Mouse (Mus musculus) urinary bladder, postnatal 36 days (tissue): Measurements from ENCODE around the gene Irs3.
"Not testable (repeated sequence)": the region's sequence is repeated elsewhere in the genome, so short reads cannot be mapped to it uniquely, and the experiment has no call there.

ENCODE experiments used
- DNase-seq, 2 experiments: peaks; one replicate each; pipeline ENCODE4 v3.0.0; 2022; ENCODE audit warnings: low spot score in 2 of 2, mixed read lengths in 1 of 2

Gene Irs3

DNA sequence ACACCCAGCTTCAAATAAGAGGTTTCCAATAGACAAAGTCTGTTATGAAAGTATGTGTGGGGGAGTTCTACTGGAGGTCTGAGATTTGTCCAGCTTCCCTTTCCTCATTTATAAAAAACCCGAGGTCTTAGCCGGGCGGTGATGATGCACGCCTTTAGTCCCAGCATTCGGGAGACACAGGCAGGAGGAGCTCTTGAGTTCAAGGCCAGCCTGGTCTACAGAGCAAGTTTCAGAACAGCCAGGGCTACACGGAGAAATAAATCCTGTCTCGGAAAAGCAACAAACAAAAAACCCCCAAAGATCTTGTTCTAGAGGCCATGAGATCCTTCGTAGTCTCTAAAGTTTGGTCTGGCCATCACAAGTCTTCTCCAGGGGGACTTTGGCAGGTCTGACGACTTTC lies 17.5 kb downstream of the Irs3 start:
- DNase-seq: no peak

DNA sequence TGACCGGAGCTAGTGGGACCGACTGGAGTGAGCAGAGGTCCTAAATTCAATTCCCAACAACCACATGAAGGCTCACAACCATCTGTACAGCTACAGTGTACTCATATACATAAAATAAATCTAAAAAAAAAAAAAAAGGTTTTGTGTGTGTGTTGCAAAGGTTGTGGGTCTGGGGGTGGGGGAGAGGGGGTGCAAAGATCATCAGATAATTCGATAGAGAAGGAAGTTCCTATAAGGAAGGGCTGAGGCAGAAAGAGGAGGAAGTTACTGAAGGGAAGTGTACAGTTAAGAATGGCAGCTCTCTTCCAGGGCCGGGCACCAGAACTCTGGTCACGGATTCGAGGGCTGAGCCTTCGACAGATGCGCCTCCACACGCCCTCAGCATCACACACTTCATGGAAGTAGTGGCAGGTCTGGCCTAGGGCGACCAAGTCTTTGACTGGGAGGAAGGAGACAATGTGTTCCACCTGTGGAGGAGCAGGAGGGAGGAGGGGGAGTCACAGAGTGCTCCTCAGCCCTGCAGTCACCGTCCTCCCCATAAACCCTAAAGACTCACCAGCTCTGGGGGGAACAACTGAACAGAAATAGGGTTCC lies 21.5 kb downstream of the Irs3 start:
- DNase-seq: no peak

DNA sequence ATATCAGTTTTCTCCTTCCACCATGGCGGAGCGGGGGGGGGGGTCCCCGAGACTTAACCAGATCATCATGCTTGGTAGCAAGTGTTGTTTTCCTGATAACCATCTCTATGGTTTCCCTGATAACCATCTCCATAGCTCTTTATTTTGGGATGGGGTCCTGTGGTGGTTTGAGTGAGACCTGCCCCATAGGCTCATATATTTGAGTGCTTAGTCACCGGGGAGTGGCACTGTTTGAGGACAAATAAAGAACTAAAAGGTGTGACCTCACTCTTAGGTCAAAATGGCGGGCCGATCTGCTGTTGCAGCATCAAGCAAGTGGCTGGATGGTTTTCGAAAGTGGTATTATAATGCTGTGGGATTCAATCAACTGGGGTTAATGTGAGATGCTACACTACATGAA lies 30.2 kb downstream of the Irs3 start:
- DNase-seq: no peak

DNA sequence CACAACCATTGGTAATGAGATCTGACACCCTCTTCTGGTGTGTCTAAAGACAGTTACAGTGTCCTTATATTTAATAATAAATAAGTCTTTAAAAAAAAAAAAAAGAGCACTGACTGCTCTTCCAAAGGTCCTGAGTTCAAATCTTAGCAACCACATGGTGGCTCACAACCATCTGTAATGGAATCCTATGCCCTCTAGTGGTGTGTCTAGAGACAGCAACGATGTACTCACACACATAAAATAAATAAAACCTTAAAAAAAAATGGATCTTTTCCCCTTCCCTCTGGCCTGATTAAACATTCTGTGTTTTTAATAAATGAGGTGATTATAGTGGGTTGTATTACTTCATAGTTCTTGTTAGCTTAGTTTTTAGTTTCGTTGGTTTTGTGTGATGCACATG lies 30.6 kb downstream of the Irs3 start:
- not testable (repeated sequence) for DNase-seq

DNA sequence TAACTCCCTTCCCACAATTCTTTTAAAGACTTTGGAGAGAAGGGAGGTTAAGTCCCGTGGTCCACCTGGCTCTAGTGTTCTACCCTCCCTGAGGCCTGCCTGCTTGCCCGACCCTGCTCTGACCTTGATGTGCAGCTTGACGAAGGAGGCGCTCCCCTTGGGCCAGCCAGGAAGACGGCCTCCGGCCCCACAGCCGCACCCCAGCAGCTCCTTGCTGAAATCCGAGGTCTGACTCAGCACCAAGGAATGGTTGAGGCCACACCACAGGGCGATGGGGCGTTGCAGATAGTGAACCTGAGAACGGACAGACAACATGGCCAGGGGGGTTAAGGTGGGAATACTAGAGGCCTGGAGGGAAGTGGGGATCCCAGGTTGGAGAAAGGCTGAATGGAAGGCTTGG lies 32.0 kb downstream of the Irs3 start, which contains the start of gene Pcolce:
TSS of gene Pcolce (minus strand) at position 235 of the 400 bp plus-strand sequence.
- DNase-seq: peak; percentile 75 to 83

DNA sequence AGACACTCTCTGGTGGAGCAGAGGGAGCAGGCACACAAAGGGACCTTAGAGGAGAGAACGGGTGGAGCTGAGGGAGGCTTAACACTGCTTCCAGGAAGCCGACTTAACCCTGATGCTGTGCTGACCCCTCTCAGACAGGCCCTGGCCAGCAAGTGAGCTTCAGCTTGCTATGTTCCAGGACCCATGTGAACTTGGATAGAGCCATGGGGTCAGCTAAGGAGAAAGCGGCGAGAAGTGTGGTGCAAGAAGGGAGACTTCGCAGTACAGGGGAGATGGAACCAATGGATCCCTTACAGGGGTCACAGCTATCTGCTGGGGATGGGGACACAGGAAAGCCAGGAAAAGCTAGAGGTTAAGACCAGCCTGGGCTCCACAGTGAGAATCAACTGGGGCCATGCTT lies 32.4 kb downstream of the Irs3 start:
- peak in 1 of 2 experiments; percentile 26 for DNase-seq

DNA sequence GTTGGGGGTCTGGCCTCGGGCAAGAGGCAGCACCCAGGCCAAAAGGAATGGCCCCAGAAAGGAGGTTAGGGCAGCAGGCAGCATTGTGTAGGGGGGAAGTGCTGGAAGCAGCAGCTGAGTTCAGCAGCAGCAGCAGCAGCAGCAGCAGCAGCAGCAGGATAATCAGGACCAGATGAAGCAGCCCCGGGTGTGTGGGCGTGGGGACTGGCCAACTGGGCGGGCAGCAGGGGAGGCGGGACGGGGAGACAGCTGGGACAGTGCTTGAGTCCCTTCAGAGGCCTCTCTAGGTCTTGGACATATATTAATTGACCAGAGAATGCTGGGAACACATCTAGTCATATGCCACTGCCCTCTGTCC lies 34.3 kb downstream of the Irs3 start:
- peak; percentile 35 to 69 for DNase-seq

DNA sequence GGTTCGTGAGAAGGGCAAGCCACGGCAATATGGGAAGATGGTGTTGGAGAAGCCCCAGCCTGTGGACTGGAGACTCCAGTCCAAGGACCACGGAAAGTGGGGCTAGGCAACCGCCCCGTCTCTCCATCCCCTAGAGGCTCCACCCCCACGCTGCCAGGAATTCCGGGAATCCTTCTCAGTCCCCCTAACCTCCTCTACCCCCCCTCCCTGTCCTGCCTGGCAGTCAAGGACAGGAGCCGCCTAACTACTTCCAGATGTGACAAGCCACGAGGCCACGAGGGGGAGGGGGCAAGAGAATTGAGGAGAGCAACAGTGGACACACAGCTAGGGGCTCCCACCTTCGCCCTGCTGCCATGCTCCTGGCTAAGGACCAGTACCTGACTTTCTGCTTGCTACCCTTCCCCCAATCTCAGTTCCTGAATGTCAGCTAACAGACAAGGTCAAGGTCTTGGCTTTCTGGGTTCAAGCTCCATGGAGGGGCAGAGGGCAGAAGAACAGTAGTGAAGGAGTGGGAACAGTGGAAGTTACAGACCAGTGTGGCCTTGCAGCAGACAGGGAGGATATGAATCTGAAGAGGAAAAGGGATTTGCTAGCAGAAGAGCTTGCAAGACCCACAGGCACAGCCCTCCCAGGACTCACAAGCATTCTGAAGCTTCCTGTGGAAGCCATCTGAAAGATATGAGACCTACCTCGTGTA lies 34.8 kb downstream of the Irs3 start:
- DNase-seq: peak; percentile 25 to 62

DNA sequence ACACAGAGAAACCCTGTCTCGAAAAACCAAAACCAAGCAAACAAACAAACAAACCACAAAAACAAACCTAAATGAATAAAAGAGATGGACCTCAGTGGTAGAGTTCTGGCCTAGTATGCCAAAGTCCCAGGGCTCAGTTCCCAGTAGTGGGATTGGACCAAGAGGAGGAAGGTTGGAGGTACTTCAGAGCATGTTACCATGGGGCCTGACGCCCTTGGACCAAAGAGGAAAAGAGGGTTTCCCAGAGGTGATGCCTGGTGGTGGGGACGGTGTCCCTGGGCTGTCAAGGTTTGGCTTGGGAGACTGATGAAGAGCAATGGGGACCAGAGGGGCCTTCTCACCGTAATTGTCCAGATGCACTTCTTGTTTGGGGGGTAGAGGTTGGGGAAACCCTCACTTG lies 35.5 kb downstream of the Irs3 start:
- DNase-seq: no peak

DNA sequence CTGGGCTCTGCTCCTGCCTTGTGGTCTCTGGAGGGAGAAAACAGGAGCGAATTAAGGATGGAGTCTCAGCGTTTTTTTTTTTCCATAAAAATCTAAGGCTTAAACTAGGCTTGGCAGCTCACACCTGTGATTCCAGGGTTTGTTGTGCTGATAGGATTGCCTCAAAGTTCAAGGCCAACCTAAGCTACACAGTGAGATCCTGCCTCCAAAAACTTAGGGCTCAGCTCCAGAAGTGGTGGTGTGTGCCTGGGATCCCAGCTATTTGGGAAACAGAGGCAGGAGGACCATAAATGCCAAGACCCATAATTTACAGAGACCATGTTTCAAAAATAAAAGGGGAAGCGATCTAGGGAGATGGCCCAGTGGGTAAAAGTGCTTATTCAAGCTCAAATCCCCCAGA lies 36.2 kb downstream of the Irs3 start:
- no peak for DNase-seq

DNA sequence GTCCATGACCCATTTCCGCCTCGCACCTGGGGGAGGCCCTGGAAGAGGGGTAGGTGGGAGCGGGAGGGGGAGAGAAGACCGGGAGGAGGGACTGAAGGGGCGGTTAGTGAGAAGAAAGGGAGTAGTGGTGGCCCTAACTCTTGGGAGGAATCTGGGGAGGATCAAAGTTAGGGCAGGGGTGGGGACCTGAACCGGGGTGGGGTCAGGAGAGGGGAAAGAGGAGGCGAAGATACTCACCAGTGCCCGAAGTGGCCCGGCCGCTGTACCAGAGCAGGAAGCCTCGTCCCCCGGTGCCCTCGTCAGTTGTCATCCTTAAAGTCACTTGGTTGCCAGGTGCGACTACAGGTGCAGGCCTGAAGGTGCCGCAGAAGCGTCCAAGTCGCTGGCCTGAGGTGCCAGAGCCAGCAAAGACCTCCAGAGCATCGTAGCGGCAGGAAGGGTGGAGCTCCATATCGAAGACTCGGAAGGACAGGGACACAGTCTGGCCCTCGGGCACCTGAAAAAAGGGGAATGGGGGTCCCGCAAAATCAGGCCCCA lies 36.8 kb downstream of the Irs3 start:
- DNase-seq: no peak

DNA sequence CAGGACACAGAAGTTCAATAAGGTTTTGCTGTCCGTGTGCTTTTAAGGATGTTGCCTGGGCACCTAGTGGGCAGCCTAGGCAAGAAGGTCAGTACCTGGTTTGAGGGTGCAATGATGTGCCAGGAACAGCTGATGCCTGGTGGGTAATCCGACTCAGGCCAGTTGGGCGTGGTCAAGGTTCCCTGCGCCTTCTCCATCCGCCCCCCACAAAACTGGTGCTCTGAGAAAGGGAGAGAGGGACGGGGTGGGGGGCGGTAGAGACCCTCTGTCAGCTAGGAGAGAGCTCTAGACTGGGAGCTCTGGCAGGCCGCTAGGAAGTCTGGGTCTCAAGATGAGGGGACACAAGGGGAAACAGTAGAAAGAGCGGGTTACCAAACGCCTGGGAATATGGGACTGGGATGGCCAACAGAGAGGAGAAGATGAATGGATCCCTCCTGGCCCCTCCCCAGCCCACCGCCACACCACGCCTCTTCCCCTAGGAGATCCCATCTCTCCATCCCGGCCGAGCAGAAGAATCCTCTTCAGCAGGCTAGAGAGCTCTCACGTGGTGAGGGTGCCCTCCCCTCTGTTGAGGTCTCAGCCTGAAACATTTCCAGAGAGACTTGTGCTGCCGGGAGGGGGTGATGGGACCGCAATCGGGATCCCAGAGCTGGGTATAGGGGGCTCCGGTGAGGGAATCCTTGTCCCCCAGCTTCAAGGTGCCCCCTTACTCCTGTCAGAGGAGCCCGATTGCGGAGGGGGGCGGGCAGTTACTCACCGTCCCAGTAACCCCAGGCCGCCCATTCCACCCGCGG lies 37.5 kb downstream of the Irs3 start:
- DNase-seq: no peak

DNA sequence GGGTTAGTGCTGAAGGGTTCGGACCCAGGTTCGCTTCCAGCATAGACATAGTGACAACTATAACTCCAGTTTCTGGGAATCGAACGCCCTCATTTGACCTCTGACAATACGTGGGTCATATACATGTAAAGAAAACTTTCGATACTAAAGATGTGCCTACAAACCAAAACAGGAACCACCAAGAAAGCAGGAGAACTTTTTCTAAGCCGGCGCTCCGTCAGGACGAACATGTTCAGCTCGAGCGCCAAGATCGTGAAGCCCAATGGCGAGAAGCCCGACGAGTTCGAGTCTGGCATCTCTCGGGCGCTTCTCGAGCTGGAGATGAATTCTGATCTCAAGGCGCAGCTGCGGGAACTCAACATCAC lies 44.2 kb downstream of the Irs3 start:
- DNase-seq: no peak

DNA sequence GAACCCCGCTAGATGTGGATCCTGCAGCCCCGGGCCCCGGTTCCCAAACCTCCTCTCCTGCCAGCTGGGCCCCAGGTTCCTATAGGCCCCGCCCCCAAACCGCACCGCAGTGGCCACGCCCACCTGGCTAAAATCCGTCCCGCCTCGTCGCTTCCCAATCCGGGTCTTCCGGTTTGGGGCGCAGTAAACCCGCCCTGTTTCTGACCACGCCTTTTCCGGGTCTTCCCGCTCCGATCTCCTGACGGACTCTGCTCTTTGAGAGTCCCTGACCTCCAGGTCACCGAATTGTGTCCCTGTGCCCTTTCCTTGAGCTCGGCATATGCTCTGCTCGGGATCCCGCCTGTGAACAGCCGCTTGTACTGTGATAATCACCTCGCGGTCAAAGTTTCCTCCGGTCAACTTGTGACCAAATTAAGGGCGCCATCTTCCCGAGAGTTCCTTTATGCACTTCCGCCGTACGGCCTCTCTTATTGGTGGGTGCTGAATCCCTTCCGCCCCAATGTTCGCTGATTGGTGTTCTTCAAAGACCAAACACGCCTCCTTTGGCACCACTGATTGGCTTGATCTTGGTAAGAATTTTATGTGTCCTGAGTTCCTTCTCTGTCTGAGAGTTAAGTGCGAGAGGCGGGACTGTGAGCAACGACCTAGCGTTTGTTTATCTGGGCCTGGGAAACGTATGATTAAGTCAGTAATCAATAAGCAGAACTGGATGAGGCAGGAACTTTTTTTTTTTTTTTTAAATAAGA lies 44.7 kb downstream of the Irs3 start, which contains the start of gene Mospd3:
TSS of gene Mospd3 (minus strand) at position 440 of the 746 bp plus-strand sequence.
- peak; percentile 95 to 96 for DNase-seq

DNA sequence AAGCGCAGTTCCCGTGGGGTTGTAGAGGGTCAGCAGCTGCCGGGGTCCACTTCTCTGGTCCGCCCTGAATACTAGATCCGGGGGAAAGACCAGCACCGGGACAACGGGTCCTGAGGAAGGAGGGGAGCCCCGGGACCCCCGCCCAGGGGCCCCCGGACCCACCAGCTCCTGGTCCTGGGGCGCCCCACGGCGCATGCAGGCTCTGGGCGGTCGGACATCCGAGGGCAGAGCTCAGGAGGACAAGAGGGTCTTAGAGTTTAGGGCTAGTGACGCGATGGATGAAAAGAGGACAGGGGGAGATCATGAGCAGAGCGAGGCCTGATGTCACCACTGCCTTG lies 45.3 kb downstream of the Irs3 start:
- DNase-seq: no peak

DNA sequence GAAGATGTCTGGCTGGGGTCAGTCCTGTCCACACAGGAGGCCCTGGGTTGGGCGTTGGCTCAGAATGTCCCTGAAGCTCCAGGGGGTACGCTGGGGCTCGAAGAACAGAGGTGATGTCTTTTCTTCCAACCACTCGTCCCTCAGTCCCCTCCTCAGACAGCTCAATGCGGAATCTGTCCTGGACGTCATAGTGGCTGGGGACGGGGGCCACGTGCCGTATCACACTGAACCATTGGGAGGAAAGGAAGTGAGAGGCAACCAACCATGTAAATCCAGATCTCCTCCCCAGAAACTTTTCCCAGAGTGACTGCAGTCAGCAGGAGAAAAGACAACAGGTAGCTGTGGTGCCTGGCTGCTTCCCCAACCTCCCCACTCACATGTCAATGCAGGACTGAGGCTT lies 45.9 kb downstream of the Irs3 start:
- no peak for DNase-seq

DNA sequence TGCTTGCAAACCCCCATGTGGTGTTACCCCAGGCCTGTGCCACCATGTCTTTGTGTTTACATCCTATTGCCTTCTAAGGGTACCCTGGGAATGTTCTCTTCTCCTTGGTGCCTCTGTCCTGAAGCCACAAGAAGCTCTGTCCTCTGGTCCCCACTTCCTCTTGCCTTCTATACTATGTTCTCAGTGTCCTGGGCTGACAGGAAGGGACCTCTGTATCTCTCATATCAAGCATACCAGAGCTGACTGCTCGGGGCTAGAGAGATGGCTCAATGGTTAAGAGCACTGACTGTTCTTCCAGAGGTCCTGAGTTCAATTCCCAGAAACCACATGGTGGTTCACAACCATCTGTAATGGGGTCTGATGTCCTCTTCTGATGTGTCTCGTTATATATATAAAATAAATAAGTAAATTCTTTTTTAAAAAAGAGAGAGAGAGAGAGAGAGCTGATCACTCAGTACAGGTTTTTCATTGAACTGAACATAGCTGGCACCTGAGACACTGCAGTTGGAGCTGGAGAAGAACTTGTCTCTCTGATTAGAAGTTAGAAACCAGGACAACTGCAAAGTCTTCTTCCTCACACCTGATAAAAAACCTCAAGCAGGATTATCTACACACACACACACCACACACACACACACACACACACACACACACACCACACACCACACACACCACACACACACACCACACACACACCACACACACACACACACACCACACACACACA lies 47.3 kb downstream of the Irs3 start:
- no peak for DNase-seq

DNA sequence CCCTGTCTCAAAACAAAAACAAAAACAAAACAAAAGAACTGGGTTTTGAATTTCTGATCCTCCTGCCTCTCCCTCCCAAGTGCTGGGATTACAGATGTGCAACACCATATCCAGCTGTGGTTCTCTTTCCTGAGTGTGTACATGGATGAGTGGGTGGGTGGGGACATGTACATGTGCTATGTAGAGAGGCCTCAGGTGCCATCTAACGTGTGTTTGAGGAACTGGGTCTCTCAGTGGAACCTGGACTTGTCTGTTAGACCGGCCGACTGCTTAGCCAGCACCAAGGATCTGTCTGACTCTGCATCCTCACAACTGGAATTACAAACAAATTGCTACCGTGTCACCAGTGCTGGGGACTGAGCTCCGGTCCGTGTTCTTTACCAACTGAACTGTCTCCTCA lies 47.9 kb downstream of the Irs3 start:
- no peak for DNase-seq

DNA sequence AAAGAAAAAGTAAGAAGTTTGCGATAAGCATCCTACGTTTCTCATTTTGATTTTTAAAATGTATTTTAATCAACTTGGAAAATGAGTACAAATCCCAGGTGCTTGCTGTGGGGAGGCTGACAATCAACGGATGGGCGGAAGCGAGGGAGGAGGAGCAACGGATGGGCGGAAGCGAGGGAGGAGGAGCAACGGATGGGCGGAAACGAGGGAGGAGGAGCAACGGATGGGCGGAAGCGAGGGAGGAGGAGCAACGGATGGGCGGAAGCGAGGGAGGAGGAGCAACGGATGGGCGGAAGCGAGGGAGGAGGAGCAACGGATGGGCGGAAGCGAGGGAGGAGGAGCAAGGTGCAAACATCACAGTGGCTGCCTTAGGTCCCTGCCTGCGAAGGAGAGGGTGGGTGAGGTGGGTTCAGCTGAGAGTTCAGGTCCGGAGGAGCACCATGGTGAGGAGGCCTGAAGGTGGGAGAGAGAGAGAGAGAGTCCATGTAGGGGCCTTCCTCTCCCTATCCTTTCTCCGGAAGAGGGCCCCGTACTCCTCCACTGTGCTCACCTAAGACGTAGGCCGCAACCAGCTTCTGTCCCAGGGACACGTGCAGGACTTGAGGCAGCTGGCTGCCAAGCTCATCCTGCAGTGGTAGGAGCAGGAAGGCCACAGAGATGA lies 48.8 kb downstream of the Irs3 start:
- no peak for DNase-seq

DNA sequence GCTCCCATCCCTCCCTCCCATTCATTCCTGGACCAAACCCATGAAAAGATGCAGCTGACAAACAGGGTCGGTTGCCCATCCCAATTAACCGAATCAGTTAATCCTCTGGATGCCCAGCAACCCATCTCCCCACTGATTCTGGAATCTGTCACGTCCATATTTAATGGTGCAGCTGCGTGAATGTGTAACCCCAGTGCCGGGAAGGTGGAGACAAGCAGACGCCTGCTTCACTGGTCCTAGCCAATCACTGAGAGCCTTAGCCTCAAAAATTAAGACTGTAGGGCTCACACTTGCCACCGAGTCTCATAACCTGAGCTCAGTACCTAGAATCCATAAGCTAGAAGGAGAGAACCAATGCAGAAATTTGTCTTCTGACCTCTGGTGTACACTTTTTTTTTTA lies 49.6 kb downstream of the Irs3 start:
- no peak for DNase-seq
